Mouse (Mus musculus) megakaryocyte, embryonic 14.5 days (primary cell): ENCODE data around the gene Tet3.

Source experiments
- FLI1 ChIP-seq: IDR thresholded peaks from 2 replicates; pipeline ENCODE4 v1.6.1; 2012; ENCODE audit warnings: low read length, inconsistent platforms, mixed read lengths
- GATA1 ChIP-seq: IDR thresholded peaks from 3 replicates; pipeline ENCODE4 v1.6.1; 2012; ENCODE audit warnings: mixed read lengths, low read length, inconsistent platforms, borderline replicate concordance

- TF ChIP-seq GATA1 (no peak), FLI1 (no peak)
Measured at GRCm38 (mm10) chr6:83502656-83503055, 43.8 kb upstream of the Tet3 start.
